Mouse (Mus musculus): ENCODE measurements around the gene Clrn3. TPM values are rescaled to one million over a fixed set of nuclear protein-coding genes. Genes with fewer than 3 reads are reported as not detected.
"Not testable (repeated sequence)": the region's sequence is repeated elsewhere in the genome, so short reads cannot be mapped to it uniquely, and the experiment has no call there.

Clrn3 gene
- total RNA-seq, 1 experiment from 2014 or later = not detected

DNA sequence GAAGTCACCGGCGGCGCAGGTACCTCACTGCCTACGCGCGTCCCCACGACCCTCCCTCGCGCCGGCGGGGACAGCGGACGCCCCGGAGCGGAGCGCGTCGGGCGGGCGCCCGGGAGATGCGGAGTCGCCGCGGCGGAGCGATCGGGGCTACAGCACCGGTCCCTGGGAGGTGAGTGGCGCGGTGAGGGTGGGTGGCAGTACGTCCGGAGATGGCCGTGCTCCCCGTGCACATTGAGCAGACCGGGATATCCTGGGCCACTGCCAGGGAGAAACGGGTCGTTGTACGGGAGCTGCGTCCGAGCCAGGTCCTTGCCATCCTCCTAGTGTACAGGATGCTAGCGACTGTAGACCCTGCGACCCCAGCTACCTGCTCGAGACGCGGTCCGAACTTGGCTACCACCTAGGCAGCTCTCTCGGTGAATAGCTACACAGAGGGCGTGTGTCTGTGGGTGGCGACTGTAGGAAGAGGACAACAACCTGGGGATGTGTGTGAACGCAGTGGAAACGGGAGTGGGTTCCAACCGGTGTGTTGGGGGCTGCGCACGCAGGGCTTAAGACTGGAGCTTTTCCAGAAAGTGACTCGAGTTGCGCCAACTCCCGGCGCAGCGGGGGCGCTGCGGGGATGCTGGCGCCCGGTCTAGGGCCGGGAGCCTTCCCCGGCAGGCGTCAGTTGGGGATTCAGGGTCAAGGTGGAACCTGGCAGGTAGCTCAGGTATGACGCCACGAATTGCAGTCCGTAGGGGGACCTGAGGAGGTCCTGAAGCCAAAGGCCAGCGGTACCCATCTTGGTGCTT lies 9.7 kb upstream of the Clrn3 start:
- no peak; the same call in 1 of the 2 replicates for ATAC-seq (replicated peaks; ENCODE audit: insufficient number of reproducible peaks, low FRiP score, low TSS enrichment, poor library complexity, severe bottlenecking)

- peak; percentile 72 for ATAC-seq (replicated peaks; ENCODE audit: insufficient number of reproducible peaks, low FRiP score, low TSS enrichment, poor library complexity, severe bottlenecking)
Measured at GRCm38 (mm10) chr7:135537341-135537901, 9.0 kb upstream of the Clrn3 start, which contains the start of gene Ptpre. Ptpre (plus strand) TSS chr7:135537481.

GRCm38 (mm10) chr7:135535908-135536307 lies 7.5 kb upstream of the Clrn3 start:
- ATAC-seq (replicated peaks; ENCODE audit: insufficient number of reproducible peaks, low FRiP score, low TSS enrichment, poor library complexity, severe bottlenecking) = no peak

DNA sequence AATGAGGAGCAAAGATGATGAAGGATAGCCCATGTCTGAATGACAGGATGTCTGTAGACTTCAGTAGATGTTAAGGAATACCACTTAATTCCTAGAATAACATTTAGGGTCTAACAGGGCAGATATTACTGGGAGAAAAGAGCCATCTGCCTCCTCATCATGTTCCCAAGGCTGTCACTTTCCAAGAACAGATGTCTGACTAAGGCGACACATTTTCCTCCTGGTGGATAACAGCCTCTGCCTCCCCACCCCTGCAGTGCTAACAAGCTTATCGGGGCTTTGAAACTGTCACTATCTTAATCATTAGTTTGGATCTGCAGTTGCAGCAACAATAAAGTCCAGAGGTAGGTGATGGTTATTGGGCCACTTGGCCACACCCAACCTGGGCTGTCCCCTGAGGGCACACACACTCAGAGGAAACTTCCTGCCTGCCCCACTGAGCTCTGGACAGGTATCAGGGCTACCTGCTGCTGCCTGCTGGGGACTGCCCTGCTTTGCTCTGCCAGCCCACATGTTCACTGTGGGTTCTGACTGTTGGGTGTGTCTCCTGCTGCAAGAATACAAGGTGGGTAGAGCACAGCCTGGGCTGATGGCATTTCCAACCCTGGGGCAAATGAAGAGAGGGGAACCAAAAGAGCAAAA lies 6.2 kb upstream of the Clrn3 start:
- ATAC-seq (replicated peaks; ENCODE audit: insufficient number of reproducible peaks, low FRiP score, low TSS enrichment, poor library complexity, severe bottlenecking) = no peak

DNA sequence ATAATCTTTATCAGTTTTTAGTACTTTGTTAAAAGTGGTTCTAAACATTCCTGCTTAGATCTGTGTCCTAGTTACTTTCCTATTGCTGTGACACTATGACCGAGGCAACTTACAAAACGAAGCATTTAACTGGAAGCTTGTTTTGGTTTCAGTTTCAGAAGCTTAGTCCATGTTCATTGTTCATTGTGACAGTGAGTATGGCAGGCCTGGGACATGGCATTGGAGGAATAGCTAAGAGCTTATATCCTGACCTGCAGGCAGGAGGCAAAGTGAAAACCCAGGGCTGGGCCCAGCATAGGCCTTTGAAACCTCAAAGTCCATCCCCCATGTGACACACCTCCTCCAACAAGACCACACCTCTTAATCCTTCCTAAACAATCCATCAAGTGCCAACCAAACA lies 614 bp upstream of the Clrn3 start:
- no peak for ATAC-seq (replicated peaks; ENCODE audit: insufficient number of reproducible peaks, low FRiP score, low TSS enrichment, poor library complexity, severe bottlenecking)

DNA sequence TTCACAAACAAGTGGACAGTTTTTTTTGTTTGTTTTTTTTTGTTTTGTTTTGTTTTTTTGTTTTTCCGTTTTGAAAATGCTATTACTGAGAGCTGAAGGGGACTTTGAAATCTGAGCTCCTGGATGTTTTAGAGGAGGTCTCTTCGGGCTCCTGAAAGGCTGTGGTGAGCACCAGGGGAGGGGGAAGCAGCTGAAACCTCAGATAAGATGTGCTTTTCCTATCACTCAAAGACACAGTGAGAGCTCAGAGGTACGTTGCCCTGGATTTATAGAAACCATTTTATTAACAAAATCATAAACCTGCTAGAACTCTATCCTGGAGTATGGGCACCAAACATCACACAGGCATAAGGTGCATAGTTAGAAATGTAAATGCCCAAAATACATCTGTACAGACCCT lies 1.3 kb downstream of the Clrn3 start:
- ATAC-seq (replicated peaks; ENCODE audit: insufficient number of reproducible peaks, low FRiP score, low TSS enrichment, poor library complexity, severe bottlenecking) = no peak

- ATAC-seq (replicated peaks; ENCODE audit: insufficient number of reproducible peaks, low FRiP score, low TSS enrichment, poor library complexity, severe bottlenecking) = no peak
Measured at GRCm38 (mm10) chr7:135526574-135527152, 1.8 kb downstream of the Clrn3 start.

- no peak for ATAC-seq (replicated peaks; ENCODE audit: insufficient number of reproducible peaks, low FRiP score, low TSS enrichment, poor library complexity, severe bottlenecking)
Measured at GRCm38 (mm10) chr7:135524424-135524967, 4.0 kb downstream of the Clrn3 start.

DNA sequence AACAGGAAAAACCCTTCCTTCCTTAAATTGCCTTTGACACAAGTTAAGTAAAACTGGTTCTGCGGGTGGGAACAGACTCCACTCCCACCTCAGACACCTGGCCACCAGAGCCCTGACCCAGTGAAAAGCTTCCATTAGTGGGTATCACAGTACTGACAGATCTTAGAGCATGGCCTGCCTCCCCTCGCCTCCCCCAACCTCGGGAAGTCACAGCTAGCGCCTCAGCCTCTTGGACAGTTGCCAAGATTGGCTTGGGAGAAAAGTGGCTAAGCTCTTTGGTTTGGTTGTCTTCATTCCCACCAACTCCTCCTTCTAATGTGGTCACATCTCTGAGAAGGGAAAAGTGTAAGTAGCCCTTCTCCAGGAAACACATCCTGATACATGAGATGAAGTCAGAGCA lies 4.5 kb downstream of the Clrn3 start:
- ATAC-seq (replicated peaks; ENCODE audit: insufficient number of reproducible peaks, low FRiP score, low TSS enrichment, poor library complexity, severe bottlenecking) = no peak

DNA sequence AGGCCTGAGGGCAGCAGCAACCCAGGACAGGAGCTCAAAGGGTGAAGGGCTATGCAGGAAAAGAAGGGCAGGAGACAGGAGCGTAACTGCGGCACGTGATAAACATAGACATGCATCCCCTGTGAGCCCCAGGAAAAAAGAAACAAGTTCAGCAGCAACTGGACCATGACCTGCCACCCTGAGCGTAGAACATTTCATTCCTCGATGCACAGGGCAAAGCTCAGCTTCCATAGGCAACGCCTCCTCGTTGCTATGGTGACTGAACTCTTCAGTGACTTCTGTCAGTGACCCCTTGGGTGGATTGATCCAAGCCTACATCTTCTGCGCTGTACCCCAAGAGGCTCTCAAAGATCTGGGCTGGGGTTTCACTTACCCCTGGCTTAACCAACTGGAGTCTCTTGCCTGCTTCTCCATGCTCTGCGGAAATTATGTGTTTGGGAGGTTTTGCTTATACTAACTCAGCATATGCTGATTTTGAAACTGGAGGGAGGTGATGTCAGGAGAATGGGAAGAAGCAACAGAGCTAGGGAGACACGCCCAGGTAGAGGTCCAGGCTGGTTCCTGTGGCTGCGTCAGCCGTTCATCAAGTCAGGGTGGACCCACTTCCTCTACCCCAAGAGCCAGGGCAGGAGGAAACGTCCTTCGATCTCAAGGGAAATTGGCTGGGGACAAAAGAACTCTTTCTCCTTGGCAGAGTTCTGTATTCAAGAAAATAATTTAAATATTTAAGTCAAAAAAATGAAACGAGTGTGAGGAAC lies 6.5 kb downstream of the Clrn3 start:
- ATAC-seq (replicated peaks; ENCODE audit: insufficient number of reproducible peaks, low FRiP score, low TSS enrichment, poor library complexity, severe bottlenecking) = peak; percentile 72

GRCm38 (mm10) chr7:135520241-135520640 lies 8.2 kb downstream of the Clrn3 start:
- ATAC-seq (replicated peaks; ENCODE audit: insufficient number of reproducible peaks, low FRiP score, low TSS enrichment, poor library complexity, severe bottlenecking) = 0 out of 2 replicates have a peak, but pooled peaks have one; percentile 25

DNA sequence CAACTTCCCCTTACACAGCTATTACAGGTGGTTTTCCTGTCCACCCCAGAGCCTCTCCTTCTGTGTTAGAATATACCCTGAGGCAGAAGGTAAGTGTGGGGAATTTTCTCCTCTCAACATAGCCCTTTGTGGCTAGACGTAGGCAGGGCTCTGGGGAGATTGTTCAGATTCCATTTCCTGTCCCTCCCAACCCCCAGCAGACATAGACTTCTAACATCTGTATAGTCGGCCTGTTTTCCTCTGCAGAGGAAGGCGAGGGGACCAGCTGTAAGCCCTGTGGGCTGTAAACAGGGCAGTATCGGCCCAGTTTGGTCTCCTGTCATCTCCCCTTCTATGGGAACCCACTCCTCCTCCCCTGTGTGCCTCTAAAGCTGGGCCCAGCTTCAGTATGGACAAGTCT lies 11.3 kb downstream of the Clrn3 start:
- ATAC-seq (replicated peaks; ENCODE audit: insufficient number of reproducible peaks, low FRiP score, low TSS enrichment, poor library complexity, severe bottlenecking) = no peak

DNA sequence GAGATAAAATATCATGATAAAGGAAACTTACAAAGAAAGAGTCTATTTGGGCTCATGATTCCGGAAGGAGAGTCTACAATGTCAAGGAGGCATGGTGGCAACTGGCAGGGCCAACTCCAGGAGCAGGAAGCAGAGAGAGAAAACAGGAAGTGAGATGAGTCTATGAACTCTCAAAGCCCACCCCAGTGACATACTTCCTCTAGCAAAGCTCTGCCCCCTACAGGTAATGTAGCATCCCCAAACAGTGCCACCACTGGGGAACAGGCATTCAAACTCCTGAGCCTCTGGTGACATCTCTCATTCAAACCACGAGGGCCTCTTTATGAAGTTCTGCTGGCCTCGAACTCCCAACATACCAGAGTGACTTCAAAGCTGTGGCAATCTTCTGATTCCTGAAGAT lies 16.7 kb downstream of the Clrn3 start:
- ATAC-seq (replicated peaks; ENCODE audit: insufficient number of reproducible peaks, low FRiP score, low TSS enrichment, poor library complexity, severe bottlenecking) = no peak

DNA sequence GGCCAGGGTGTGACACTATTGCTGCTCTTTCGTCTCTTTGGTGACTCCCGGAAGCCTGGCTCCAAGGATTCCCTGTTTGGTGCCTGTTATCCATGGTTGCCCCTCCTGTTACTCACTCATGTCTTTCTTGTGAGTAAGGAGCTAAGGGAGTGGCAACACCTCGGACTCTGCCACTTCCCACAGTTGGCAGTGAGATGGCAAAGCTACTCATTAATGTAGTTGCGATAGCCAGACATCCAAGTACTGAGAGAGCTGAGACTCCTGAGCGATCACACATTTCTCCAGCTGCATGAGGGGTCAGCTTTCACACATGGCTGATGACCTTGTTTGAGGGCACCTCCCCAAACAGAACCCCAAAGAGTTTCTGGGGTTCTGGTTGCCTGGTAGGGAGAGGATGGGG lies 18.0 kb downstream of the Clrn3 start:
- ATAC-seq (replicated peaks; ENCODE audit: insufficient number of reproducible peaks, low FRiP score, low TSS enrichment, poor library complexity, severe bottlenecking) = no peak

DNA sequence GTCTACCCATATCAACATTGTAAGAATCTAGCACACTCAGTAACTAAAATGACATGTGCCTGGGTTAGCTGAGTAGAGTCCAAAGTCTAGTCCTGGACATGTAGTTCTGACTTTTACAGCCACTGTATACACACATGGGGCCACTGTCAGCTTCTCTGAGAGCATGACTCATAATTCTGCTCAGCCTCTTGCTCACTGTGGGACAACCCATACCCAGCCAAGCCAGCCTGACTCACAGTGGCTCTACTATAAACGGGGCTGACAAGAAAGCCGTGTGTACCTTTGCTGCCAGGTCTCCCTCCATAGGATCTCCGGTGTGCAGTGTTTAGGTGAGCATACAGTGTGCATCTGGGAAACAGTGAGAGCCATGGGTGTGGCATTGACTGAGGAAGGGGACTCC lies 19.2 kb downstream of the Clrn3 start:
- ATAC-seq (replicated peaks; ENCODE audit: insufficient number of reproducible peaks, low FRiP score, low TSS enrichment, poor library complexity, severe bottlenecking) = no peak

GRCm38 (mm10) chr7:135508602-135509001 lies 19.9 kb downstream of the Clrn3 start:
- no peak for ATAC-seq (replicated peaks; ENCODE audit: insufficient number of reproducible peaks, low FRiP score, low TSS enrichment, poor library complexity, severe bottlenecking)

GRCm38 (mm10) chr7:135506506-135506905 lies 21.9 kb downstream of the Clrn3 start:
- ATAC-seq (replicated peaks; ENCODE audit: insufficient number of reproducible peaks, low FRiP score, low TSS enrichment, poor library complexity, severe bottlenecking) = not testable (repeated sequence)

GRCm38 (mm10) chr7:135499403-135499802 lies 29.1 kb downstream of the Clrn3 start:
- ATAC-seq (replicated peaks; ENCODE audit: insufficient number of reproducible peaks, low FRiP score, low TSS enrichment, poor library complexity, severe bottlenecking) = no peak

Data from monocyte, adult 5-6 weeks (primary cell).